ENCODE assay signal across 10 mouse cellular contexts in genomic region chr2:92954404-92955114, GRCm38 (mm10). TPM values are rescaled to one million over a fixed set of nuclear protein-coding genes. Genes with fewer than 3 reads are reported as not detected.
A peak's percentile ranks its signal among the peaks of the same experiment; 100 is the strongest.
DNase-seq lines count a peak whose midpoint lies in the region; ATAC-seq and TF ChIP-seq lines count a peak whose summit lies in the region.
"Had no signal": no experiment of that assay in that cellular context is flagged by ENCODE, and none has a peak within 500 bp of the region (broad histone marks: within the 10 kb centered on the region; RNA-seq: fewer than 3 reads in every experiment).

No protein-coding gene starts in this region.

- WGBS in intestine, embryonic 14.5 days: 51% methylated on average over 11 of the region's 11 CpGs
- WGBS in intestine, embryonic 16.5 days: 44% methylated on average over 11 of the region's 11 CpGs

- peak; percentile 91 for TF ChIP-seq CTCF in Patski (IDR thresholded peaks at IDR 0.05)

- H3K9me3 ChIP-seq in intestine, embryonic 14.5 days (ENCODE audit: control insufficient read depth, low read length): no peaks in the 10 kb centered on the region
- H3K9me3 ChIP-seq in intestine, embryonic 16.5 days (ENCODE audit: control insufficient read depth, low read length): no peaks in the 10 kb centered on the region
- H3K9me3 ChIP-seq: embryonic facial prominence, embryonic 13.5 days had no signal

- H3K9ac ChIP-seq in intestine, embryonic 14.5 days (ENCODE audit: low read length): no peak overlapping the region
- no peak overlapping the region for H3K9ac ChIP-seq in intestine, embryonic 16.5 days (ENCODE audit: low read depth, low read length)
- H3K9ac ChIP-seq: embryonic facial prominence, embryonic 13.5 days had no signal

- POLR2A ChIA-PET in Patski (lab: Charles Lee): interaction anchor here (0.6 to 1.1 kb wide), 3 partner anchors 9 to 319 kb away, joined by 4 read pairs; no protein-coding TSS in a partner anchor

- ATAC-seq in intestine, embryonic 14.5 days (replicated peaks; ENCODE audit: low FRiP score, low TSS enrichment, low read depth): no peak
- no peak for ATAC-seq in intestine, embryonic 16.5 days
- ATAC-seq in Patski: no peak

- in situ Hi-C loops in Patski (cut with MboI; ENCODE audit: low pct_unique_long_range_greater_than_20kb): loop anchor here (5.0 kb wide), 2 partner anchors 42 to 98 kb away; no protein-coding TSS in a partner anchor

- H3K27me3 ChIP-seq in intestine, embryonic 14.5 days (replicated peaks; ENCODE audit: control insufficient read depth, insufficient read depth, low read length): no peaks in the 10 kb centered on the region
- H3K27me3 ChIP-seq in intestine, embryonic 16.5 days (replicated peaks; ENCODE audit: control insufficient read depth, insufficient read depth, low read length): no peaks in the 10 kb centered on the region
- peaks cover 4% of the 10 kb centered on the region for H3K27me3 ChIP-seq in Patski
- H3K27me3 ChIP-seq: embryonic facial prominence, embryonic 13.5 days; megakaryocyte, embryonic 14.5 days had no signal

- no peak overlapping the region for H3K4me3 ChIP-seq in intestine, embryonic 14.5 days (ENCODE audit: low read depth, low read length)
- H3K4me3 ChIP-seq in intestine, embryonic 16.5 days (ENCODE audit: low read length): no peak overlapping the region
- H3K4me3 ChIP-seq: embryonic facial prominence, embryonic 13.5 days; megakaryocyte, embryonic 14.5 days had no signal

- no peak overlapping the region for H3K27ac ChIP-seq in intestine, embryonic 14.5 days (ENCODE audit: low read depth)
- no peak overlapping the region for H3K27ac ChIP-seq in intestine, embryonic 16.5 days (ENCODE audit: low read length)
- H3K27ac ChIP-seq: embryonic facial prominence, embryonic 13.5 days had no signal

- DNase-seq in intestine, embryonic 14.5 days (ENCODE audit: low spot score): peak; percentile 78
- DNase-seq in Patski (ENCODE audit: low read depth, low spot score): no peak
- peak; percentile 87 for DNase-seq in cerebellum, adult 9-11 months
- peak; percentile 50 to 66 for DNase-seq in gastrocnemius, postnatal 4 days (ENCODE audit: low spot score in 2 of 2)
- peak; percentile 58 to 78 for DNase-seq in layer of hippocampus, postnatal 25 days (ENCODE audit: extremely low spot score in 1 of 2, low spot score in 1 of 2)
- peak; percentile 72 for DNase-seq in mesoderm, embryonic 11.5 days (ENCODE audit: low read depth, low spot score)
- peak; percentile 89 for DNase-seq in thymus, postnatal 14 days

- CTCF ChIA-PET in Patski (lab: Charles Lee): interaction anchor here (0.6 to 1.7 kb wide), 15 partner anchors 8 to 219 kb away, joined by 3 to 6 read pairs (median 3); no protein-coding TSS in a partner anchor

- H3K36me3 ChIP-seq in intestine, embryonic 14.5 days (ENCODE audit: control insufficient read depth, insufficient read depth, low read length): no peaks in the 10 kb centered on the region
- no peaks in the 10 kb centered on the region for H3K36me3 ChIP-seq in intestine, embryonic 16.5 days (ENCODE audit: control insufficient read depth, insufficient read depth, low read length)
- H3K36me3 ChIP-seq: embryonic facial prominence, embryonic 13.5 days had no signal

- no peaks in the 10 kb centered on the region for H3K4me1 ChIP-seq in intestine, embryonic 14.5 days (replicated peaks; ENCODE audit: control insufficient read depth, insufficient read depth, low read length)
- no peaks in the 10 kb centered on the region for H3K4me1 ChIP-seq in intestine, embryonic 16.5 days (ENCODE audit: control insufficient read depth, insufficient read depth, low read length)
- H3K4me1 ChIP-seq: embryonic facial prominence, embryonic 13.5 days had no signal

- H3K4me2 ChIP-seq in intestine, embryonic 14.5 days (ENCODE audit: low read length): no peak overlapping the region
- no peak overlapping the region for H3K4me2 ChIP-seq in intestine, embryonic 16.5 days (ENCODE audit: low read depth, low read length)
- H3K4me2 ChIP-seq: embryonic facial prominence, embryonic 13.5 days had no signal

RNA-seq across cellular contexts. Expression of gene Syt13, which starts 39.7 kb away (rescaled TPM):
- 4.8 and 7.7 TPM in 2 replicates for polyA plus RNA-seq in intestine, embryonic 14.5 days (2014; fragmentation: Nextera tagmentation; extraction: Ambion mirVana)
- polyA plus RNA-seq in intestine, embryonic 16.5 days (2015; fragmentation: Nextera tagmentation; extraction: Ambion mirVana): 5.4 and 6.9 TPM in 2 replicates
- 0.14 TPM for polyA plus RNA-seq in Patski (2021)
- total RNA-seq in gastrocnemius, postnatal 4 days (2021): 1 to 10 TPM; 3.5 to 4.1 TPM
- 100 to 1,000 TPM; 141 to 161 TPM for total RNA-seq in layer of hippocampus, postnatal 25 days (2021)
